Mouse (Mus musculus) layer of hippocampus, adult 9-11 months (tissue): ENCODE results near the gene Mypn.

Source experiments
- DNase-seq: peaks from one replicate; pipeline ENCODE4 v3.0.0; 2022

Mypn gene

DNA sequence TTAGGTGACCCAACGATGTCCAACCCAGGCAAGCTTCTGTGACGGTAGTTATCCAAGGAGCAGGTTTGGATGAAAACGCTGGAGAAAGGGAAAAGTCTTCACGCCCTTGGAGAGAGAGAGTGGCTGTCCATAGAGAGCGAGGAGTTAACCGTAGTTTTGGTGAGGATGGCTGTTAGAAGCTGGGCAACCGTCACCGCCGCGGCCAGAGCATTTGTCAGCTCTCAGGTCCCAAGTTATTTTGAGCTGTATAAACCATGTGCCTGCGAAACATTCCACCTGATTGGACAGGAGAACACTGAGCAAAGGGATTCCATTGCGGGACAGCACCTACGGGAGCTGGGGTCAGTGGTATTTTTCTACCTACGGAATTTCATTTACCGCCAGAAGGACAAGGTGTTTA lies at the start of gene Mypn:
TSS of gene Mypn (minus strand) at position 225 of the 400 bp plus-strand sequence.
- no peak for DNase-seq

GRCm38 (mm10) chr10:63248421-63248820 lies 44.7 kb upstream of the Mypn start:
- no peak for DNase-seq

GRCm38 (mm10) chr10:63247457-63247856 lies 43.7 kb upstream of the Mypn start:
- DNase-seq = no peak

GRCm38 (mm10) chr10:63245846-63246245 lies 42.1 kb upstream of the Mypn start:
- no peak for DNase-seq

DNA sequence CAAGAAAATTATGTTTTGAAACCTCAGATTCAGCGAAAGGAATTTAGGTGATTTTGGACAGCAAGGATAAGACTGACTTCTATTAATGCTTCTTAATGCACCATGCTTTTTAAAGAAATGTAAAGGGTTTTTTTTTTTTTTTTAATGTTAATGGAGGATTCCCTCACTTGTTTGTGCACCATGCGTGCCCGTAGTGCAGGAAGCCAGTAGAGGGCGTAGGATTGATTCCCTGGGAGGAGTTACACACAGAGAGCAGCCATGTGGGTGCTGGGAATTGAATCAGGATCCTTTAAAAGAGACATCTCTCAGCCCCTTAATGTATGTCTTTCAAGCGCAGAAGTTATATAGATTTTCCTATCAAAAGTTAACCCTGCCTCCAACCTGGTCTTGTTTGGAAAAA lies 41.0 kb upstream of the Mypn start:
- DNase-seq = no peak

- DNase-seq = no peak
Observed at GRCm38 (mm10) chr10:63244055-63244671, 40.4 kb upstream of the Mypn start.

DNA sequence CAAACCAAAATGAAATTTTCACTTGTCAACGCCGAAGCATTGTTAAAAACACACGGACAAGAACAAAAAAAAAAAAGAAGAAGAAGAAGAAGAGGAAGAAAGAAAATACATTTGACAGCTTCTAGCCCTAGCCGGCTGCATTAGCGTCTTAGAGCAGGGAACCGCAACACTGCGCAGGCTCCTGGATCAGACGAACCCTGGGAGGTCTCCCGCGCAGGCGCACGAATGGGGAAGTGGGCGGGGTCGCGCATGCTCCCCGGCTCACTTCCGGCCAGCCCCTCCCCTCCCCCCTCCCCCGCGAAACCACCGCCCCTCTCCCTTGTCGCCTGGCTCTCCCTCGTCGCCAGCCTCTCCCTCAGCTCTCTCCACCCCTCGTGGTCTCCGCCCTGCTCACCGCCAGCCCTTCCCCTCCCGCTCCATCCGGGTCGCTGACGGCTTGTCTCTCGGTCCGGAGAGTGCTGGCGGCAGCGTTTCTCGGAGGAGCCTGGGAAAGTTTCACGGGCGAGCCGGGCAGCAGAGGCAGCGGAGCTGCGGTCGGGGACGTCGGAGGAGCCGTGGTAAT lies 39.8 kb upstream of the Mypn start, which contains the start of gene Herc4:
TSS of gene Herc4 (plus strand) at position 318 of the 562 bp plus-strand sequence.
- DNase-seq = peak; percentile 93

DNA sequence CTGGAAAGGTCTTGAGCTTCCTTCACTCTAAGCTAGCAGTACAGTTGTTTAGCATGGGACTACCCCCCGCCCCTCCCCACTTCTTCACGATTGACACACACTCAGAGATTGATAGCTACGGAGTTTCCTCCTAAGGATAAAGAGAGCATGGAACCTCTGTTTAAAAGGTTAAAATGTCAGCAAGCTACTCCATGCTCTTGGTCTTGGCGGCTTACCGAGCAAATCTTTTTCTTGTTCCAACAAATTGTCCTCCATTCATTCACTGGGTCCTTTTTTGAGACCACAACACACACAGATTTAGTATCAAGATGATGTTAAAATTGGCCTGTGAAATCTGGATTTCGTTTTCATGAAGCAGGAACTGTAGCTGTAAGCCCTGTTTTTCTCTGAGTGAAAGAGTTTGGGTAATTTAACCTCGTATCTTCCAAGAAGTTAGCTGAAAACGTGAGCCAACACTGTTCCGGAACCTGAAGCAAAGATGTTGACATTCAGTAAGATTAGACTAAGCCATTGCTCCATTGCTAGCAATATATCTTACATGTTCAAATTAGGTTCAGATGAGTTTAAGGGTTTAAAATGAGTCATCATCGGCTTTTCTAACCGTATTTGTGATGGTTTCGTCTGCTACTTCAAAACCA lies 39.2 kb upstream of the Mypn start:
- DNase-seq = no peak

GRCm38 (mm10) chr10:63240868-63241271 lies 37.1 kb upstream of the Mypn start:
- no peak for DNase-seq

GRCm38 (mm10) chr10:63239848-63240247 lies 36.1 kb upstream of the Mypn start:
- no peak for DNase-seq

DNA sequence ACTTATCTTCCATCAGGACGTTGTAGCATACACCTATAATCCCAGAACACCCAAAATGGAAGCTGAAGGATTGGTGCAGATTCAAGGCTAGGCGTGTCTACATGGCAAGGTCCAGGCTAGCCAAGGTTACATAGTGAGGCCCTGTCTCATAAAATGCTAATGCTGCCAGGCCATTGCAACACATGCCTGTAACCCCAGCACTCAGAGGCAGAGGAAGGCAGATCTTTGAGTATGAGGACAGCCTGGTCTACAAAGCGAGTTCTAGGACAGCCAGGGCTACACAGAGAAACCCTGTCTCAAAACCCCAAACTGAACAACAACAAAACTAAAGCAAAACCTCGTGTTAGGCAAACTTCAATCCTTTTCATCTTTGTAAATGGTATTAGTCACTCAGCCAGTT lies 34.3 kb upstream of the Mypn start:
- DNase-seq = no peak

GRCm38 (mm10) chr10:63237206-63237605 lies 33.5 kb upstream of the Mypn start:
- DNase-seq = no peak

- DNase-seq = no peak
Observed at GRCm38 (mm10) chr10:63236663-63237062, 32.9 kb upstream of the Mypn start.

GRCm38 (mm10) chr10:63235889-63236288 lies 32.1 kb upstream of the Mypn start:
- no peak for DNase-seq

DNA sequence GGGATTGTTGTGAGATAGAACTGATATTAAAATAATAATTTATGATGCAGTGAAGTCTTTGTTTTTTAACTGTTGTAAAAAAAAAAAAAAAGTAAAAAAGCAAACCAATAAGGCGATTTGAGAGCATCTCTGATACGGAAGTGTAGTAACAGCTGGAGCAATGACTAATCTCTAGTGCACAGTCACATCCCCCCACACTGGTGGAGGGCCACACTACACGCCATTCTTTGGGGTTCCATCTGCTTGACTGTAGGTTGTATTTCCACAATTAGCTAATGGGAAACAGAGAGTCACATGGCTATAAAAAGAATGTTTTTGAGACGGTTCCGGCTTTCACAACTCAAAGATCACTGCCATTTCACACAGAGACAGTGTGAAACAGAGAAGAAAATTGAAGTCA lies 30.4 kb upstream of the Mypn start:
- peak; percentile 55 for DNase-seq

DNA sequence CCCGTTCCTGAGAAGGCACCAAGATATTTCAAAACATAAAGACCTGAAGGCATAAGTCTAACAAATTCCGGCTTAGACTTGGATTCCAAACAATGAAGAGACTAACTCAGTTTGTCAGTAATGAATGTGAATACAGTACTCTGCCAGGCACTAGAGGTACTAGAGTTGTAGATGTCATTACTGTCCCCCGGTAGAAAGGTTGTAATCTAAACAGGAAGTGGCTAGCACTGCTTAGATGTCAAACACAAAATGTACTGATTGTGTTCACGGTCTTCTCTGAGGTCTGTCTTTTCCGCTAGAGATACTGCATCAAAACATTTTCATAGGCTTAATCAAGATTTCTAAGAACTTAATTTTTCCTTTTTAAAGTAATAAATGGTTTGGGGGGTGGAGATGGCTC lies 27.9 kb upstream of the Mypn start:
- DNase-seq = no peak

- DNase-seq = no peak
Observed at GRCm38 (mm10) chr10:63230854-63231253, 27.1 kb upstream of the Mypn start.

- no peak for DNase-seq
Observed at GRCm38 (mm10) chr10:63230266-63230665, 26.5 kb upstream of the Mypn start.

DNA sequence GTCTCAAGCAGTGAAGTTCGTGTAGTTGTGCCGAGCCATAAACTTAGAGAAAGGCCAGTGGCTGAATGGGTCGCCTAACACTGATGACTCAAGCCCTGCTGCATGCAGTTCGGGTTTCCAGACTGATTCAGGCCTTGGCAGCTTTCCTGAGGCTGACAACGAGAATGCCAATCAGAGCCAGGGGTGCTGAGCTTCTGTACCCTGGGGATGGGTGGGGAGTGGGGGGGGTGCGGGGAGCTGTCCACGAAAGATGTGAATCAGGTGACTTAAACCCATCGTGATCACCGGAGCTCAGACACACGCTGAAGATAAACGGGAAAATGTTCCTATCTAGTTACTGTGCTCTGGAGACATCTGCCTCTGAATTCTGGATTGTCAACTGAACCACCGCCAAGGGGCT lies 20.6 kb upstream of the Mypn start:
- DNase-seq = no peak

GRCm38 (mm10) chr10:63221081-63221783 lies 17.5 kb upstream of the Mypn start:
- DNase-seq = no peak

DNA sequence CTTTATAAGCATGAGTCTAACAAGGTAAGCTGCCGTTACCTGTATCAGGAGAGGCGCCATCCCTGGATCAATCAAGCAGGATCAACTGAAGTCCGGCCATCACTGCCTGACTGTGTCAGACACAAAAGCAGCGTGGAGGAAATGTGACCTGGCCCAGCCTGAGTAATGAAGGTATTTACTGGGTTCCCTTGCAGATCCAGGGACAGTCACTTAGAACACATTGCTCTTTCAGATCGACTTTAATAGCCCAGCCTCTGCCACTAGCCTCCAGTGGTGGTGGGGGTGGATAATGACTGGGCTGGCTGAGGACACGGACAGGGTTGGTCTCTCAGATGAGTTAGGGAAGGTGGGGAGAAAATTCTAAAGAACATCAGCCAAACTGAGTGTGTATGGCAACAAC lies 5.1 kb upstream of the Mypn start:
- no peak for DNase-seq

DNA sequence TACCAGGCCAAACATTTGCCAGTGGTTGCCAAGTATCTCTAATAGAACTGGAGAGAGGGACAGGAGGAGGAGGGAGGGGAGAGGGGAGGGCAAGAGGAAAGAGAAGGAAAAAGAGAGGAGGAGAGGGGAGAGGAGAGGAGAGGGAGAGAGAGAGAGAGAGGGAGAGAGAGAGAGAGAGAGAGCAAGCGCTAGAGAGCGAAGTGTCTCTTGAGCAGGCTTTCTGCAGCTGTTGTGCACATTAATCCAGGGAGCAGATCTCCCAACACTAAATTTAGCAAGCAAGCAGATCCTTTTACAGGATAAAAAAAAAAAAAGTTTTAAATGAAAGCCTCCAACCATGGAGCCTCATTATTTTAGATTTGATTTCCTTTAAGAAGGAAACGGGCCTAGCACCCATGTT lies 750 bp downstream of the Mypn start:
- DNase-seq = no peak

GRCm38 (mm10) chr10:63201534-63201933 lies 2.2 kb downstream of the Mypn start:
- DNase-seq = no peak

DNA sequence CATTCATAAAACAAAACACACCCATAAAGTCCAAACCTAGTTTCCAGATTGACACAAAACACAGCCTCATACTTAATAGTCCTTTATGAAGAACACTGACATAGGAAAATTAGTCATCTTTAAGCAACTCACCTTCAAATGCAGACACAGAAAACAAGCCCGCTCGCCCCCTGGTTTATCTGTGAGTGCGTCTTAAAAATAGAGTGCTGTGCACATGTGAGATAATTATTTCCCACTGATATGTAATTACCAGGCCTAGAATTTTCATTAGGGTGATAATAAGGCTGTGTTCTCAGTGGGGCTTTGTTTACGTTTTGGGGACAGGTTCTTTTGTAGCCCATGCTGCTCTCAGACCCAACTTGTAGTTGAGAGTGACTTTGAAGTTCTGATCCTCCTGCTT lies 4.7 kb downstream of the Mypn start:
- no peak for DNase-seq
